Mouse (Mus musculus) retina, embryonic 14.5 days (tissue): ENCODE results near the gene Gcsam.

Experiments used
- DNase-seq: peaks from one replicate; pipeline ENCODE4 v3.0.0-alpha.2; 2015; ENCODE audit warnings: low spot score

The Gcsam gene

GRCm38 (mm10) chr16:45610267-45610666, at the start of gene Gcsam:
Gcsam (plus strand) TSS chr16:45610380.
- DNase-seq: no peak

GRCm38 (mm10) chr16:45561747-45562146, 48.4 kb upstream of the Gcsam start:
- no peak for DNase-seq

GRCm38 (mm10) chr16:45572307-45572706, 37.9 kb upstream of the Gcsam start:
- no peak for DNase-seq

- no peak for DNase-seq
Measured at GRCm38 (mm10) chr16:45579883-45580282, 30.3 kb upstream of the Gcsam start.

- DNase-seq: peak; percentile 25
Measured at GRCm38 (mm10) chr16:45582512-45582911, 27.7 kb upstream of the Gcsam start.

- DNase-seq: peak; percentile 31
Measured at GRCm38 (mm10) chr16:45593656-45594055, 16.5 kb upstream of the Gcsam start.

- peak; percentile 42 for DNase-seq
Measured at GRCm38 (mm10) chr16:45595494-45595893, 14.7 kb upstream of the Gcsam start.

- DNase-seq: peak; percentile 22
Measured at GRCm38 (mm10) chr16:45608481-45608954, 1.7 kb upstream of the Gcsam start.

GRCm38 (mm10) chr16:45609300-45609699, 880 bp upstream of the Gcsam start:
- DNase-seq: peak; percentile 27

GRCm38 (mm10) chr16:45613247-45613646, 3.1 kb downstream of the Gcsam start:
- DNase-seq: no peak

GRCm38 (mm10) chr16:45615944-45616343, 5.8 kb downstream of the Gcsam start:
- no peak for DNase-seq

- DNase-seq: no peak
Measured at GRCm38 (mm10) chr16:45619751-45620375, 9.7 kb downstream of the Gcsam start.

- no peak for DNase-seq
Measured at GRCm38 (mm10) chr16:45623230-45623629, 13.1 kb downstream of the Gcsam start.

GRCm38 (mm10) chr16:45624791-45625190, 14.6 kb downstream of the Gcsam start:
- DNase-seq: no peak

GRCm38 (mm10) chr16:45625342-45625741, 15.2 kb downstream of the Gcsam start:
- no peak for DNase-seq

- DNase-seq: no peak
Measured at GRCm38 (mm10) chr16:45629497-45630105, 19.4 kb downstream of the Gcsam start.

- peak; percentile 87 for DNase-seq
Measured at GRCm38 (mm10) chr16:45630347-45630960, 20.3 kb downstream of the Gcsam start.

- DNase-seq: no peak
Measured at GRCm38 (mm10) chr16:45632420-45632819, 22.2 kb downstream of the Gcsam start.

- DNase-seq: no peak
Measured at GRCm38 (mm10) chr16:45635826-45636225, 25.6 kb downstream of the Gcsam start.

- no peak for DNase-seq
Measured at GRCm38 (mm10) chr16:45640070-45640762, 30.0 kb downstream of the Gcsam start.

- no peak for DNase-seq
Measured at GRCm38 (mm10) chr16:45641301-45641700, 31.1 kb downstream of the Gcsam start.

- DNase-seq: no peak
Measured at GRCm38 (mm10) chr16:45643944-45644343, 33.8 kb downstream of the Gcsam start.

- no peak for DNase-seq
Measured at GRCm38 (mm10) chr16:45644380-45644779, 34.2 kb downstream of the Gcsam start.
